Mouse (Mus musculus) C2C12 (cell line): ENCODE data around the gene Gprin1.

Experiments
- CEBPB ChIP-seq: IDR thresholded peaks from one replicate; pipeline ENCODE4 v1.6.1; 2011; ENCODE audit warnings: low read depth, mild to moderate bottlenecking, control low read depth, moderate library complexity
- CTCF ChIP-seq: IDR thresholded peaks from one replicate; pipeline ENCODE4 v1.5.1; 2011; ENCODE audit not compliant: control insufficient read depth, insufficient read depth, insufficient read length
- FOSL1 ChIP-seq: IDR thresholded peaks from one replicate; pipeline ENCODE4 v1.8.0; 2011; ENCODE audit warnings: mild to moderate bottlenecking, low read length; ENCODE audit not compliant: poor library complexity, insufficient read depth, severe bottlenecking
- MAX ChIP-seq: IDR thresholded peaks from one replicate; pipeline ENCODE4 v1.6.1; 2011; ENCODE audit warnings: mild to moderate bottlenecking, control low read depth
- MYOD1 ChIP-seq: IDR thresholded peaks from one replicate; pipeline ENCODE4 v1.6.1; 2011; ENCODE audit warnings: low read depth; ENCODE audit not compliant: control insufficient read depth, insufficient read length
- MYOG ChIP-seq: IDR thresholded peaks from one replicate; pipeline ENCODE4 v1.6.1; 2011; ENCODE audit not compliant: control insufficient read depth, insufficient read length; ENCODE audit errors: extremely low read depth

DNA sequence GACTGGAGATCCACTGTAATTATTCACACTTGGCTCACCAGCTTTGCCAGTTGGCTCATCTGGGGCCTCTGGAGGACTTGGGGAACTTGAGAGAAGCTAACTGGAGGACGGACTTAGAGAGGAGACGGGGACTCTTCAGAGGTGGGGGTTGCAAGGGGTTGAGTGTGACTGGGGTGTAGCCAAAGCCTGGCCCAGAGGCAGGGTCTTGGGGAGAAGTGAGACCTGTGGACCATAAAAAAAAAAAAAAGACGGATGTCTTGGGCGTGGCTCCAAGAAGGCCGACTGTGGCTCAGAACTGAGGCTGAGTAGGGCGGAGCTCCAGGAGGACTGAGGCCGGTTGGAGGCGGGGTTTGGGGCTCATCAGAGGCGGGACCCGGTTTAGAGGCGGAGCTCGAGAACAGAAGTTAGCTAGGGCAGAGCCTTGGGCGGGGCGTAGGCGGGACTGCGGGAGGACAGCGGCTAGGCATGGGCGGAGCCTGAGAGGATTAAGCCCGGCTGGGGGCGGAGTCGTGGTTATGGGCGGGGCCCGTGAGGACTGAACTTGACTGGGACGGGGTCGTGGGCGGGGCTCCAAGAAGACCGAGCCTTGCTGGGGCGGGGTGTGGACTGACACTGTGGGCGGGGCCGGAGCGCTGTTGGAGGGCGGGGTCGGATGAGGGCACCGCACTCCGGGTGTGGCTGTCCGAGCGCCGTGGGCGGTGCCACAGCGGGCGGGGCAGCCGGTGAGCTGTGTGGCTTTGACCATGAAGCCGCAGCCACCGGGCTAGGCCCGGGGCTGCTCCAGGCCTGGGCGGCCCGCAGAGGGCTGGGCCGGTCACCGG is 39.3 kb upstream of the Gprin1 start, which contains the start of gene Tspan17:
- TF ChIP-seq MAX (no peak), CTCF (no peak), MYOG (no peak), FOSL1 (no peak), MYOD1 (no peak), CEBPB (no peak)
